Mouse (Mus musculus) heart, adult 9 months (tissue): ENCODE results near the gene Col28a1.

Source experiments
- DNase-seq, 2 experiments: peaks; one replicate each; pipeline ENCODE4 v3.0.0; 2022; ENCODE audit warnings: low spot score in 2 of 2

Gene Col28a1

DNA sequence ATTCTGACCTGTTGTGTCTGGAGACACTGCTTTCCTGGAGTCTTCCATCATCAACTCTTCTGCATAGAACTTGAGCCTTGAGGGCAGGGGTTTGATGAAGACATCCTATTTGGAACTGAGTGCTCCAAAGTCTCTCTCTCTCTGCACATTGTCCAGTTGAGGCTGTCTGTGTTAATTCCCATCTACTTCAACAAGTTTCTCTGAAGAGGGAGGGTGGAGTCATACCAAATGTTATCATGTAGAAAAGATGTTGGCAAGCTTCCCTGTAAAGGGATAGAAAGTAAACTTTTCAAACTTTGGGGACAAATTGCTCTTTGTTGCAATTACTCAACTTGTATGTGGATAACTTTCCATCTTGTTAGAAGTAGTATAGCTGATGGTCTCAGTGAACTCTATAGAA lies at the start of gene Col28a1:
Col28a1 (minus strand) TSS at position 101 of the 400 bp plus-strand sequence.
- DNase-seq, result no peak

GRCm38 (mm10) chr6:8228596-8228995 lies 36.2 kb upstream of the Col28a1 start:
- no peak for DNase-seq

DNA sequence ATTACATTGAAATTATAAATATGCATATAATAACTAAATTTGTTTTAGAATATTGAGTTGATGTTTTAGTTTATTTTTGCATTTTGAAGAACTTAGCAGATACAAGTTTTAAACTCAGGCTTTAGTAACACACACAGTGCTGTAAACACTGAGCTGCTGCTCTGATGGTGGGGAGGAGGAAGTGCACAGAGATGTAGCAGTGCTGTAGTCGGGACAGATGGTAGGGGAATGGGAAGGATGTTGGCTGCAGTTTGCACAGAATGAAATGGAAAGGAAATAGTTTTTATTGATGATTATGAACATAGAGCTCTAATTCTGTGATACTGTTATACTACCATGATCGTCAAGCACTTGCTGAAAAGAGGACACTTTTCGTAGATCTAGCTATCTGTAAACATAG lies 34.6 kb upstream of the Col28a1 start:
- no peak for DNase-seq

DNA sequence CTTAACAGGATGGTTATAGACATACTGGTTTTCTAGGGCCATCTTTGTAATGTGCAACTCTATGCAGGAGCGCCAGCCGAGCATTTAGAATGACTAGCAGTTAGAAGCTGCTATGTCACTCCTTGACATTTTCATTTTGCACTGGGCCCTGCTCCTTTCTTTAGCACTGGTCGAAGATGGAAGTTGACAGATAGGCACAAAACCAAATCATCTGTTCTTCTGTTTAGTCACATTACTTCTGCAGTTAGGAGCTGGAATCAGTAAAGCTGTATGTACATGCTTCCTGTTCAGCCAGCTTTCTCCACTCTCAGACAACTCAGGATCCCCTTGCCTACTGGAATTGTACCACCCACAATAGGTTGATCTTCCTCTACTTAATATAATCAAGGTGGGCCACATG lies 18.2 kb upstream of the Col28a1 start:
- DNase-seq, result no peak

DNA sequence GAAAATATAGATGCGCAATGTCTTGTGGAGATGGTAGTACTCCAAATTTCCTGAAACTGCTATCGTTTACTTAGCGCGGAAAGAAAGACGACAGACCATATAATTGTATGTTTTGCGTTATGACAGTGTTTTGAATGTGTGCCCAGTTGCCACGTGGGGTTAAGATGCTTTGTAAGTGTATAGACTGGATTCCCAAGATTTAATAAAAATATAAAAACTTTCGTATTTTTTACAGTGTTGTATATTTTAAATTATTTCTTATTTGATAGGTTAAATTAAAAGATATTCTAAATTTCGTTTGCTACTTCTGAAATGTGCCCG lies 17.4 kb upstream of the Col28a1 start:
- no peak for DNase-seq

DNA sequence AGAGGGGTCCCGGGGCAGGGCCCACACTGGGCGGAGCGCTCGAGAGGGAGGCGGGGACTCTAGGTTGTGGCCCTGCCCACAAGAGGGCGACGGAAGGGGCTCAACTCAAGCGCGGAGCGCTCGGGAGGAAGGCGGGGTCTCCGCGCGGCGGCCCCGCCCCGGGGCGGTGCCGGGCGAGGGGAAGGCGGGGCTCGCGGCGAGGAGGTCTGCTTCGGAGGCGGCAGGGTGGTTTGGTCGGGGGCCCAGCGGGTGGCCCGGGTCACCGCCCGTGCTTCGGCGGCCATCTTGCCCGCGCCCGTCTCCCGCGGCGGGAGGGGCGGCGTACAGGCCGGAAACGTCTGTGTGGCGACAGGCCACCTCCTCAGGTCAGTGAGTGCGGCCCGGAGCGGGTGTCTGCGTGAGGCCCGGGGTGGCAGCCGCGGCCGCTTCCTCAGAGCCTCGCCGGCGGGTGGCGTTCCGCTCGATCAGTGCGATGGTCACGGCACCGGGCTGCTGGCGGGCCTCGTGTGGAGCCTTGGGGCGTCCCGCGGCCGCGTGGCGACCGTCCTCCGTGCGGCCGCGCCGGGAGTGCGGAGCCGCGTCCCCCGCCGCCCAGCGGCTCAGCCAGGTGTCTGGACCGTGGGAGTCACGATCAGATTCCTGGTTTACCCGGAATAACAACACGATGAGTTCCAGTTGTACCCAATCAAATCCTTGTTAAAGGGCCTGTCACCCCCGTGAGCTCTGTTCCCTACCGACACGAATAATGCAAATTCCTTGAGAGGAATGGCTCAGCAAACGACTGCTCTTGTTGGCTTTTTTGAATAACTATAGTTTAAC lies 16.8 kb upstream of the Col28a1 start, which contains the start of gene Mios:
Mios (plus strand) TSS at position 176 of the 819 bp plus-strand sequence.
- DNase-seq, result peak; percentile 89 to 90

DNA sequence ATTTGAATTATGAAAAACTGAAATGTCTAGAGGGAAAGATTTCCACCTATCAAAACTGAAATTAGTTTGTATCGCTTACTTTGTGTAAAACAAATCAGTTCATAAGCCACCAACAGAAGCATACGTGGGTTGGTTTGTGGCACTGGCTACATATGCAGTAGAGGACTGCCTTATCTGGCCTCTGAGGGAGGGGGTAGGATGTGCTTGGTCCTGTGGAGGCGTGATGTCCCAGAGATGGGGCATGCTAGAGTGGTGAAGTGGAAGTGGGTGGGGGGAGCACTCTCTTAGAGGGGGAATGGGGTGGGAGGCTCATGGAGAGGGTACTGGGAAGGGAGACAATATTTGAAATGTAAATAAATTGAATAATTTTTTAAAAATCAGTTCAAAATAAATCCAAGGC lies 2.5 kb downstream of the Col28a1 start:
- DNase-seq, result no peak

GRCm38 (mm10) chr6:8188599-8189233 lies 3.7 kb downstream of the Col28a1 start:
- no peak for DNase-seq

GRCm38 (mm10) chr6:8178397-8178941 lies 13.9 kb downstream of the Col28a1 start:
- peak; percentile 23 to 44 for DNase-seq

GRCm38 (mm10) chr6:8176116-8176515 lies 16.3 kb downstream of the Col28a1 start:
- DNase-seq, result no peak

- no peak for DNase-seq
Observed at GRCm38 (mm10) chr6:8175346-8175745, 17.1 kb downstream of the Col28a1 start.

GRCm38 (mm10) chr6:8174062-8174461 lies 18.4 kb downstream of the Col28a1 start:
- DNase-seq, result peak; percentile 7 to 55

GRCm38 (mm10) chr6:8172101-8172500 lies 20.3 kb downstream of the Col28a1 start:
- DNase-seq, result no peak

DNA sequence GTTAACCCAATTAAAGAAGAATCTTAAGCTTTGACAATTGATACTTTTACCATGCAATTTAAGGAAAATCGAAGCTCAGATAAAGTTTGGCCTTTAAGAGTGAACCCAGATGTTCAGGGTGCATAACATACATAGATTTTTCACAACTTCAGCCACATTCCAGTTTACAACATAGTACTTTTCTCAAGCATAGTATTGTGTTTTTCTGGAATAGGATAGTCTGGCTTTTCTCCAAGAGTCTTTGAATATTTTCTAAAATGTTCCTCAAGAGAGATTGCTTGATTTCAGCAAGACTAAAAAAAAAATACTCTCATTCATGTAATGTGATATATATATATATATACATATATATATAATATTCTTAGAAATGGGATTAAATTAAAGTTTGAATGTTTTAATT lies 27.7 kb downstream of the Col28a1 start:
- DNase-seq, result no peak

DNA sequence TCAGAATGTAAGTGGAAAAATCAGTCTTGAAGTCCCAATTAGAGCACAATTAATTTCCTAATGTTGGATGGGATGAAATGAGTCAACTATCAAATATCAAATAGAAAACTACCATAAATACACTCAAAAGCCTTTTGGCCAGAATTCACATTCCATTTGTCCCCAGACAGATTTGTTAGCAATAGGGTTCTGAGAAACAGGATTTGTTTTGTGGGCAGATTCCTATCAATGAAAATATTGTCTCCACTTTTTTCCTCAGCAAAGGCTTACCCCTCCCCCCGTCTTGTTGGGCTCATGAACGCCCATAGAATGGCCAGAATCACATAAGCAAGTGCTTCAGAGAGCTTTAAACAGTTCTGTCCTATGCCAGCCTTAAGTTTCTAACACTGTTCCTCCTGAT lies 32.4 kb downstream of the Col28a1 start:
- DNase-seq, result no peak

DNA sequence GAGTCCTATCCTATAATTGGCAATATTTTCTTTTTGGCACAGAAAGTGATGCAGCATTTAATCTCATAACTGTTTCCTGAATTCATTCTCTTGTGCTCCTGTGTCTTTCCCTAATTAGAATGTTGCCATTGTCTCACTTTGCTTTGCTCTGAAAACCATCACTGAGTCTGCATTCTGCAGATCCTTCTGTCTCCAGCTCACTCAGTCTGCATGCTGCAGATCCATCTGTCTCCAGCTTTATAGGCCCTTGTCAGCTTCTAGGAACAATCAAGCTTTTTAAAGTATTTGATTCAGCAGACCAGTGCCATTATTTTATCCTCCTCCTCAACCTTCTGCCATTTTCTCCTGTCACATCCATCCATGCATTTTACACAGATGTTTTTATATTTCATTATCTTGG lies 35.3 kb downstream of the Col28a1 start:
- no peak for DNase-seq

DNA sequence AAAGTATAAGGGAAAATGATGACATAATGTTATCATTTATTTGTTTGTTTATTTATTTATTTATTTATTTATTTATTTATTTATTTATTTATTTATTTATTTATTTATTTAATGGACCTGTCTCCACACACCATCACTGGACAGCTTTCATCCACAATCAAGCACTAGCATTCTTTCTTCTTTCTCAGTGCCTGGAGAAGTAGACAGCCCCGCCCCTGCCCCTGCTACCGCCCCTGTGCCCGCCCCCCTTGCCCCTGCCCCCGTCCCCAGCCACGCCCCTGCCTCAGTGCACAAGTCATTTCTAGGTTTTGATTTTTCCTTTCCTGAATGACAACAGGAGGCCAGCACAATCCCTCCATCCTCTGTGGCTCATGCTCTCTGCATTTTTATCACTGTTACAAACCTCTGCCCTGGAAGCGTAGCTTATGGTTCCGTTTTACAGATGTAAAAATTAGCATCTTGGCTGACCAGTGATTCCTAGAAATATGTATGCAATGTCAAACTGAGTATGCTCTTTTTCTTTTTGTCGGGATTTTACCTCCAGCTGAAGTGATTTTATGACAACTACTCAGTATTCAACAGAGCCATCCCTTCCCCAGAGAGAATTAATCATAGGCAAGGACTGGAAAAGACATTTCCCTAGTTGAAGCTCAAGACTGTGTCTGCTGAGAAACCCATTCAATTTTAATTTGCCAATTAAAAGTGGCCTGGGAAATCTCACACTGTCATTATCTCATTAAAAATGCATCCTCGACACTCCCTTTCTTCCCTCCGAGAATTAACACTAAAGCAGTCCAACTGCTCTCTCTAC lies 39.7 kb downstream of the Col28a1 start:
- no peak for DNase-seq

GRCm38 (mm10) chr6:8148916-8149315 lies 43.5 kb downstream of the Col28a1 start:
- no peak for DNase-seq

DNA sequence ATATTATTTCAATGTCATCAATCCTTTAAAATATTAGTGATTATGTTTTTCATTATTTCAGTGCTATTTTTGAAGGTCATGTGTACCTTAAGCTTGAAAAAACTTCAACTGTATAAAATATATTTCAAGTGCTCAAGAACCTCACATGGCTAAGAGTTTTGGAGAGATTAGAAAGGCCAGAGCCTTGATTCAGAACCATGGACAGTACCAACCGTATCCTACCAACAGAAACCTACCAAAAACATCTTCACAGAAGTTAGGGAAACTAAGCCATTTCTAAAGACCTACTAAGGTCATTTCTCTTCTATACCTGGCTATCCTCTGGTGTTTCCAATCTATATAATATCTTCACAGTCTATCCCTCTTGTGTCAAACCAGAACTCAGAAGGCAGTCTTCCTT lies 50.5 kb downstream of the Col28a1 start:
- DNase-seq, result no peak

DNA sequence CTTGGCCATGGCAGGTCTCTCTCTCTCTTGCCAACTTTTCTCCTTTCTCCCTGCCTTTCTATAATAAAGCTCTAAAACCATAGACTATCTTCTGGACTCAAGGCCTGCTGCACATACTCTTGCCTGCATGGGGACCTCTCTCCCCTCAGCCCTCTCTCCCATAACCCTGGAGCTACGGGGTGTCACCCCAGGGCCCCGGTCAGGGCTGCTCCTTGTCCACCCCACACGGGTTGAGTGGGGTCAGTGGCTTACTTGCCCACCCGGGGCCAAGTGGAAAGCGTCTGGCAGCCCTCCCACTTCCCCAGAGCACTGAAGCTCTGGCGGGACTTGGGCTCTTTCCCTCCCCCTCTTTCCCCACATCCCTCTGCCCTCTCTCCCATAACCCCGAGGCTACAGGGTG lies 62.3 kb downstream of the Col28a1 start:
- no peak for DNase-seq

DNA sequence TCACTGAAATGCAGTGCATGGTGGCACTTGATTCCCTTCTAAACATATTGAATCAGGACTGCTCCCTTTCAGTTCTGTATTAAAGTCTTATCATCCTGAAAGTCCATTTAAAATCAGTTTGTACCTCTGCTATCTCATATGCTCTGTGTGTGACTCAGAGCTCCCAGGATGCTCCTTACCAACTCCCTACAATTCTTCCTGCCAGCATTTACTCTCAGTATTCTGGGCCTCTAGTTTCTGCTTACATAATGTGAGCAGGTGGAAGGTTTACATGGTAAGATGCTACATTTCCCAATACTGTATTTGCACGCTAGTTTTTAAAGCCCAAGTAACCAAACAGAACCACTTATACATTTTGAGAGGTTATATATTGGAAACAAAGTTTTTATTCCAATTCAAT lies 64.3 kb downstream of the Col28a1 start:
- DNase-seq, result no peak

DNA sequence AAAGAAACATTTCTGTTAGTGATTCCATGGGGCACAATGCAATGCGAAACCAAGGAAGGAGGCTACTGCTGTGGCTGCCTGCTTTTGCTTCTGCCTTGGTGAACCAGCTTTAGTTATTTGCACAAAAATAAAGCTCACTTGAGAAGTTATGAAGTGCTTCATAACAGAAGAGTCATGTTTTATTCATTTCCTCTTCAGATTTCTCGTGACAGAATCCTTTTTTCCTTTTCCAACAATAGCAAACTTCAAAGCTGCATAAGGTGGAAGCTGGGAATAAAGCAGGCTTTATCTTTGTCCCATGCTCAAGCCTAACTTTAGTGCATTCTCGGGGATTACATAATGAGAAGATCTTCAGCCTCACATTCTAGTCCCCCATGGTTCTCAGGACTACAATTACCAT lies 65.9 kb downstream of the Col28a1 start:
- DNase-seq, result no peak
